Mouse (Mus musculus): Measurements from ENCODE around the gene Plac9b. TPM values are rescaled to one million over a fixed set of nuclear protein-coding genes. Genes with fewer than 3 reads are reported as not detected.
"Not testable (repeated sequence)": the region's sequence is repeated elsewhere in the genome, so short reads cannot be mapped to it uniquely, and the experiment has no call there.

Gene Plac9b
- polyA plus RNA-seq (2015; fragmentation: Nextera tagmentation; extraction: Ambion mirVana), result 21.9 and 31.3 TPM in 2 replicates

DNA sequence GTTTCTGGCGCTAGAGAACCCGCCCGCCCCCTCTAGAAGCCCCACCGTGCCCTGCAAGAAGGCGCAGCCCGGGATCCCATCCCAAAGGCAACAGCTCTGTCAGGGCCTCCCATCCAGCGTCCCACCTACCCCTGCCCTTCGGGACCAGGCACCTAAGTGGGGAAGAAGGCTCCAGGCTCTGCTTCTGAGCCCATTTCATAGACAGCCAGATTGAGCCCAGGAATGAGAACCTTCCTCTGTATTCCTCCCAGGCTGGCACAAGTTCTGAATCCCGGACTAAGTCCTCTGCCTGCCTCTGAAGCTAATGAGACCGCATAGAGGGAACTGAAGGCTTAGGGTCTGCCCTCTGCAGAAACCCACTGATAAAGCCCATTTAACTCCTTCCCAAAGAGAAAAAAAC, at the start of gene Plac9b:
Gene Plac9b, minus strand, starts transcription at position 101 of the 400 bp plus-strand sequence.
- H3K4me2 ChIP-seq (replicated peaks); H3K36me3 ChIP-seq; H3K9me3 ChIP-seq; H3K27ac ChIP-seq; H3K9ac ChIP-seq; H3K4me1 ChIP-seq (replicated peaks); ATAC-seq; H3K4me3 ChIP-seq (replicated peaks); H3K27me3 ChIP-seq (replicated peaks): not testable (repeated sequence)
- no CpG with 5 or more reads among the region's 10 CpGs for WGBS

DNA sequence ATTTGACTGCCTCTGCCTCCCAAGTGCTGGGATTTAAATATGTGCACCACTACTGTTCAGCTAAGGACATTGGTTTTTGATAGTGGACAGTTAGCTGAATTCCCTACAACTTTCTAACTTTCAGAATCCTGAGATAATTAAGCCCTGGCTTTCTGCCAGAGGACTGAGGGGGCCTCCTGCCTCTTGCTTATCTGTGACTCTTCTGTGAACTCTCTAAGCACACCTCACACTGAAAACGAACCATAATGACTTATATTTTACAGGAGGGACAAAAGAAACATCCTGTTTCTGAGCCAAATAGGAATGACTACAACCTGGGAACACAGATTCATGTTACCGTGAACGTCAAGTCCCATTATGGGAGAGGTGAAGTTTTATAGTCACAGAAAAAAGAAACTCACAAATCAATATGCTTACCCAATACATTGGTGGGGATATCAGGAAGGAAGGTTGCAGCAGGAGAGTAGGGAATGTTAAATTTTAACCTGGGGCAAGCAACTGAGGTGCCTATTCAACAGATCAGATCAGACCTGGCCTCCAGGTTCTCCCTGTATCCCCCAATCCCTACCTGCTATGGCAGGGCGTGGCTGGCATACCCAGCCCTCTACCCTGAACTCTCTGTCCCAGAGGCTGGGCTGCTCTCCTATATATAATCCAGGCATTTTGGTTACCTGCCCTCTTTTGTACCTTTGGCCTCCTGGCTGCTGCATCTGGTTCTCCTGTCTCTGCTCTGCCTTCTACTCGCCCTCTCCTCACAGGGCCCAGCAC, 34.1 kb upstream of the Plac9b start:
- not testable (repeated sequence) for H3K27me3 ChIP-seq (replicated peaks); H3K9ac ChIP-seq; H3K4me2 ChIP-seq (replicated peaks); H3K4me3 ChIP-seq (replicated peaks); H3K4me1 ChIP-seq (replicated peaks); H3K27ac ChIP-seq; H3K36me3 ChIP-seq; H3K9me3 ChIP-seq
- no CpG with 5 or more reads among the region's 5 CpGs for WGBS
- peak; percentile 98 for ATAC-seq

GRCm38 (mm10) chr14:26206926-26207247, 24.6 kb upstream of the Plac9b start, which contains the start of gene Tmem254b:
Gene Tmem254b (minus strand): TSS chr14:26207041.
- not testable (repeated sequence) for H3K27ac ChIP-seq; H3K36me3 ChIP-seq; H3K27me3 ChIP-seq (replicated peaks); H3K4me1 ChIP-seq (replicated peaks); H3K9ac ChIP-seq; H3K4me3 ChIP-seq (replicated peaks); H3K9me3 ChIP-seq; H3K4me2 ChIP-seq (replicated peaks)
- no CpG with 5 or more reads among the region's 10 CpGs for WGBS
- peak; percentile 94 for ATAC-seq

GRCm38 (mm10) chr14:26206197-26206925, 24.1 kb upstream of the Plac9b start:
- ATAC-seq, result peak; percentile 96
- H3K36me3 ChIP-seq; H3K27me3 ChIP-seq (replicated peaks); H3K4me1 ChIP-seq (replicated peaks); H3K4me3 ChIP-seq (replicated peaks); H3K9me3 ChIP-seq; H3K27ac ChIP-seq; H3K9ac ChIP-seq; H3K4me2 ChIP-seq (replicated peaks): not testable (repeated sequence)
- no CpG with 5 or more reads among the region's 44 CpGs for WGBS

DNA sequence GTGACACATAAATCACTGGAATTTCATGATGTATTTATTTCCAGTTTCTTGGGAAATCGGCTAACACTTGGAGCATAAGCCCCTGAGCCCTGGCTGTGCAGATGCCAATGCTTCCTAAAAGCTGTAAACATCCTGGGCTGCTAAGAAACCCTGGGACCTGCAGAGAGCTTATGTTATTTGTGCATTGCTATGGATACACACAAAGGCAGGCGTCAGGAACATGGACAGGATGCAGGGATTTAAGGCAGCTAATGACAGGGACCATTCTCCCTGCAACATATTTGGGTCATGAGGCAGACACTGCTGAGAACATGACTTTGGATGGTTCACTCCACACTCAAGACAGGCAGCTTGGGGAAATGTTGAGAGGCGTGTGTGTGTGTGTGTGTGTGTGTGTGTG, 15.6 kb upstream of the Plac9b start:
- ATAC-seq, result not testable (repeated sequence)
- no CpG with 5 or more reads among the region's 3 CpGs for WGBS

GRCm38 (mm10) chr14:26188361-26188760, 6.1 kb upstream of the Plac9b start:
- not testable (repeated sequence) for H3K27ac ChIP-seq; H3K4me1 ChIP-seq (replicated peaks); H3K36me3 ChIP-seq; H3K4me2 ChIP-seq (replicated peaks); H3K9ac ChIP-seq; H3K27me3 ChIP-seq (replicated peaks); H3K9me3 ChIP-seq; H3K4me3 ChIP-seq (replicated peaks); ATAC-seq
- WGBS, result no CpG with 5 or more reads among the region's 8 CpGs

More for the DNA sequence above, 15.6 kb upstream of the Plac9b start:
- not testable (repeated sequence) for H3K9me3 ChIP-seq; H3K36me3 ChIP-seq; H3K4me1 ChIP-seq (replicated peaks); H3K9ac ChIP-seq; H3K4me2 ChIP-seq (replicated peaks); H3K27me3 ChIP-seq (replicated peaks); H3K27ac ChIP-seq; H3K4me3 ChIP-seq (replicated peaks)

DNA sequence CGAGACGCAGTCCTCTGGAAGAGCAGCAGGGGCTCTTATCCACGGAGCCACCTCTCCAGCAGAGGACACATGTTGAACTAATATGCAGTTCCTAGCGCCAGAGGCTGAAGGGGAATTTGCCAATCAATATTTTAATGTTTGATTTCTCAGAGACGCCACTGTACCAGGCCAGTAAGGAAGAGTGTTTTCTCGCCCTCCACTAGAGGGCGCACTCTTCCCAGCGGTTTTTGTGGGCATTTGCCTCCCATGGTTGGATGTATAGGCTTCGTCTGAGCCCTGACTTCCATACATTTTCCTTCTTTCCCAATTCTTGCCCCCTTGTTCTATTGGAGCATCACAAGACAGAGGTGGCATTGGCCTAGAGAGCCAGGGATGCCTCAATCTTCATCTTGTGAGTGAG, 4.4 kb upstream of the Plac9b start:
- not testable (repeated sequence) for ATAC-seq; H3K9me3 ChIP-seq; H3K4me2 ChIP-seq (replicated peaks); H3K27me3 ChIP-seq (replicated peaks); H3K36me3 ChIP-seq; H3K27ac ChIP-seq; H3K4me3 ChIP-seq (replicated peaks); H3K4me1 ChIP-seq (replicated peaks); H3K9ac ChIP-seq
- whole genome bisulfite sequencing, result no CpG with 5 or more reads among the region's 9 CpGs

- no CpG with 5 or more reads among the region's 10 CpGs for WGBS
- H3K27ac ChIP-seq; H3K9me3 ChIP-seq; ATAC-seq; H3K27me3 ChIP-seq (replicated peaks); H3K4me3 ChIP-seq (replicated peaks); H3K36me3 ChIP-seq; H3K4me1 ChIP-seq (replicated peaks); H3K4me2 ChIP-seq (replicated peaks); H3K9ac ChIP-seq: not testable (repeated sequence)
Observed at GRCm38 (mm10) chr14:26181660-26182059, 620 bp downstream of the Plac9b start.

GRCm38 (mm10) chr14:26175028-26175427, 7.3 kb downstream of the Plac9b start:
- WGBS, result no CpG with 5 or more reads among the region's 6 CpGs
- H3K9me3 ChIP-seq; H3K27me3 ChIP-seq (replicated peaks); H3K4me3 ChIP-seq (replicated peaks); H3K4me1 ChIP-seq (replicated peaks); H3K36me3 ChIP-seq; H3K4me2 ChIP-seq (replicated peaks); H3K9ac ChIP-seq; H3K27ac ChIP-seq; ATAC-seq: not testable (repeated sequence)

- not testable (repeated sequence) for H3K9ac ChIP-seq; H3K9me3 ChIP-seq; H3K4me3 ChIP-seq (replicated peaks); H3K4me2 ChIP-seq (replicated peaks); H3K36me3 ChIP-seq; H3K27ac ChIP-seq; H3K27me3 ChIP-seq (replicated peaks); H3K4me1 ChIP-seq (replicated peaks)
- WGBS, result no CpG with 5 or more reads among the region's 3 CpGs
- ATAC-seq, result peak; percentile 43
Observed at GRCm38 (mm10) chr14:26173955-26174354, 8.3 kb downstream of the Plac9b start.

DNA sequence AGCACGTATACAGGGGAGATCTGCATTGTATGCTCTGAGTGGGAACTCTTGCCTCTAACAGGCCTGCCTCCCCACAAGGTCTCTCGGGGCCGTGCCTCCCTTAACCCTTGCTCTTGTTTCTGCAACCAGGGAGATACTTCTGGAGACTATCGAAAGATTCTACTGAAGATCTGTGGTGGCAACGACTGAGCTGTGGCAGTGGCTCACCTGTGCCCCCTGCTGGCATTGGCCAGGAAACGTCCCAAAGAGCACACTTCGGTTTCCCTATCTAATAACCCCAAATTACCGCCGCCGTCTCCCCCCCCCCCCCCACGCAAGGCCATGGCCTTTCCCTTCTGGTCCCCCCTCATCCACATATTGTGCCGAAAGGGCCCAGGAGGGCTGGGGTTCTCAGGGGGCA, 17.0 kb downstream of the Plac9b start:
- ATAC-seq; H3K9me3 ChIP-seq; H3K27ac ChIP-seq; H3K4me3 ChIP-seq (replicated peaks); H3K4me2 ChIP-seq (replicated peaks); H3K4me1 ChIP-seq (replicated peaks); H3K9ac ChIP-seq; H3K36me3 ChIP-seq; H3K27me3 ChIP-seq (replicated peaks): not testable (repeated sequence)
- WGBS, result no CpG with 5 or more reads among the region's 12 CpGs

- not testable (repeated sequence) for H3K4me1 ChIP-seq (replicated peaks); H3K4me2 ChIP-seq (replicated peaks); H3K9me3 ChIP-seq; ATAC-seq; H3K4me3 ChIP-seq (replicated peaks); H3K36me3 ChIP-seq; H3K27ac ChIP-seq; H3K9ac ChIP-seq; H3K27me3 ChIP-seq (replicated peaks)
- no CpG with 5 or more reads among the region's 5 CpGs for WGBS
Observed at GRCm38 (mm10) chr14:26162423-26162822, 19.9 kb downstream of the Plac9b start.

DNA sequence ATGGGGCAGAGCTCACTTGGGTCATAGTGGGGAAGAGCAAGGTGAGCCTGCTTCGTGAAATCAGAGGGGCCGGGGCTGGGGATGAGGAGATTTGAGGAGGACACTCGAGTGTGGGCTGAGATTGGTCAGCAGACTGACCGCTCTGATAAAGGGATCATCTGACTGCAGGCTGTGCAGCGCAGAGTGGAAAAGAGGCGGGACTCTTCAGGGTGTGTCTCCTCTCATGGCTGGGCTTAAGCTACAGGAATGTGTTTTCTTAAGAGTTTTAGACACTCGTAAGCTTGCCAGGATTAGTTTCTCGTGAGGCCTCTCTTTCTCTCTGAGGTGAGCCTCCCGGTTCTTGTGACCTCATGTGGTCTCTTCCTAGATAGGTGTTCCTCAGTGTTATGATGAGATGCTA, 21.1 kb downstream of the Plac9b start:
- H3K9me3 ChIP-seq; H3K27me3 ChIP-seq (replicated peaks); H3K4me2 ChIP-seq (replicated peaks); H3K4me3 ChIP-seq (replicated peaks); H3K27ac ChIP-seq; ATAC-seq; H3K36me3 ChIP-seq; H3K9ac ChIP-seq; H3K4me1 ChIP-seq (replicated peaks): not testable (repeated sequence)
- WGBS, result no CpG with 5 or more reads among the region's 9 CpGs
